Mouse (Mus musculus) CD4-positive, CD25-positive, alpha-beta regulatory T cell, adult 2 months (primary cell): ENCODE data around the gene Spata6.

Experiments used
- DNase-seq: peaks from one replicate; pipeline ENCODE4 v3.0.0-alpha.2; 2012; ENCODE audit warnings: low read depth, low spot score

Gene Spata6

DNA sequence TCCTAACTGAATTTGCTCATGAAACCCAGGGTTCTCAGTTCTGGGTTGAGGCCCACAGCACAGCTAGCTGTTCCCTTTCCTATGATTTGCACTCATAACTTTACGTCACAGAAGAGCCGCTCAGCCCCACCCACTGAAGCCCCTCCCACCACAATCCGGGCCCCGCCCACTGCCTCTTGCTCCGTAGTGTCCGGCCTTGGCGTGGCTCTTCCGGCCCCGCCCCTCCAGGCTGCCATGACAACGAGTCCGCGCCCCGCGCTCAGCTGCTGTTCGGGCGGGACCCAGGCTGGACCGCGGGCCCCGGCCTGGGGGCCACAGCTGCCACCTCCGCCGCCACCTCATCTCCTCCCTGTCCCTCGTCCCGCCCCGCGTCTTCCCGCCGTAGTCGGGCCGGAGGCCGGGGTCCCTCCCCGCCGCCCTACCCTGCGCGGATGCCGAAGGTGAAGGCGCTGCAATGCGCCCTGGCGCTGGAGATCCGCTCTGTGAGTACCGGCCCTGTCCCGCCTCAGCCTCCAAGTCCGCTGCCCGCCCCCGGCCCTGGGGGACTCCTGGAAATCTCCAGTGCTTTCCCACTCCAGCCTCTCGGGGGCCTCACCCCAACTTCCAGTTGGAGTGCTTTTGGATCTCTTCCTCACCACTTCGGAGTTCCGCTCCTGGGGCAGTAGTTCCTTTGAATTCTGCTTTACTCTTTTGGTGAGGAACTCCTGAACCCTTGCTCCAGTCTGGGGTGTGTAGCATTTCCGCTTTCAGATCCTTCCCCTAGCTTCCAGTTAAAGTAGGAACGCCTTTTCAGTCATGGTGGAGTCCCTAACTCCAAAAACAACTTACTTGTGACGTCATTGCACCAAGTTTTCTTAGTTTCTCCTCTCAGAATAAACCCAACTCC is at the start of gene Spata6:
Gene Spata6 (plus strand): TSS at position 209 of the 886 bp plus-strand sequence.
- peak; percentile 96 for DNase-seq

DNA sequence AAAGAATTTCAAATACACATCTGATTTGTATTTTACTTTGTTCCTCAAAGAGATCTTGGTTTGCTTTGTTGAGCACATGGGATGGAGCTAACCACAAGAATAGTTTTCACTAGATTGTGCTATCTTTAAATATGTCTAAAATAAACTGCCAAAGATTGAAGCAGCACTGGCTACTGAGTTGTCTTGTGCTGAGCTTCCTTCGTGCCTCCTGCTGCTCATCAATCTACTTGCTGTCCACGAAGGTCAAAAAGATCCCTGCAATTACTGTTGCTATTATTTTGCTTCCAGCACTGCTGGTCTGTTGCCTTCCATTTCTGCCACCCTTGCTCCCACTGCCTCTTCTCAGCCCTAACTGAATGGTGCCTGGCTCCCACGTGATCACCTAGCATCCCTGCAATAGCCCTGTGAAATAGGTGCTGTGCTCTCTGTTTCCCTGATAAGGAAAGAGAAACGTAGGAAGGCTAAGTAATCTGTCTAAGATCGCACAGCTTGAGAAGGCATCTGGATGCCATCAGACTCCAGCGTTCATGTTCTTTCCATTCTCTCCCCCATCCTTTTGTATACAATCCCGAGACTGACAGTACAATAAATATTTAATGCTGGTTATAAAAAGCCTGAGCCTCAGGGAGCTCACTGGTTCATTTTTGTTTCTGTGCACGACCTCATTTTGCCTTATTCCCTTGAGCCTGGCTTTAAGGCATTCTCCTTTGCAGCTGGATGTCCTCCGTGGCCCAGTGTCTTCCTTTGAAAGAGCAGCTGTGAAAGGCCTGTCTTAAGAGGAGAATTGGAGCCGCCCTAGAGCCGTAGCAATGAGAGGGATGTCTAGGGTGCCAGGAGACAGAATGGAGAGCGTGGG is 49.0 kb upstream of the Spata6 start:
- no peak for DNase-seq

DNA sequence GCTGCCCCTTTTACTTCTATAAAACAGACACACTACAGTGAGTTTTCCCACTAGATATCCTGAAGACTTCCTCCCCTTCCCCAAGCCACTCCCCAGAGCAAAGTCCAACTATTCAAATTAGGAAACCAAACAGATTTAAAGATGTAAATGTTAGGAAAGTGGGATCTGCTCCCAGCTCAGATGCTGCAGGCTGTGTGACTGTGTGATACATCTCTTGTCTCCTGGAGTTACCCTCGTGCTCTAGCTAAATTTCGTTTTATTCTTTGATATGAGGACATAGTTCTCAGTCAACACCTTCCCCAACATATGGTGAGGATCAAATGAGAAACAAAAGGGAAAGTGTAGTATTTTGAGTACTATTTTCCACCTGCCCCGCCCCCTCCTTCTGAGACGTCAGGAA is 48.3 kb upstream of the Spata6 start:
- DNase-seq, result no peak

DNA sequence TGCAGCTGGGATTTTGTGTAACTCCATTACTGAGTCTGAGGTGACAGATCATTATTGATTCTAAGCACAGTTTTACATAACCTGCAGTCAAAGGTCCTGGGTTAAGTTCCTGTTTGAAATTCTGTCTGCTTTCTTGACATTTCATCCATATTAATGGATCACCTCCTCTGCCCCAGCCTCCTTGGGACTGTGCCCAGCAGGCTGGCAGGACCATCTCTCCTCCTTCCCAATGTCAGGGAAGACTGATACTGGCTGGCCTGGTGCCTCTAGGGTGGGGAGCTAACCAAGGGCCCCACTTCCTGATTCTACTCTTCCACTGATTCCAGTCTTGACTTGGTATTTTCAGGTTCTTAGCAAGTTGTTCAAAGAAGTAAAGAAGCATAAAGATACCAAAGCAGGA is 45.9 kb upstream of the Spata6 start:
- no peak for DNase-seq

DNA sequence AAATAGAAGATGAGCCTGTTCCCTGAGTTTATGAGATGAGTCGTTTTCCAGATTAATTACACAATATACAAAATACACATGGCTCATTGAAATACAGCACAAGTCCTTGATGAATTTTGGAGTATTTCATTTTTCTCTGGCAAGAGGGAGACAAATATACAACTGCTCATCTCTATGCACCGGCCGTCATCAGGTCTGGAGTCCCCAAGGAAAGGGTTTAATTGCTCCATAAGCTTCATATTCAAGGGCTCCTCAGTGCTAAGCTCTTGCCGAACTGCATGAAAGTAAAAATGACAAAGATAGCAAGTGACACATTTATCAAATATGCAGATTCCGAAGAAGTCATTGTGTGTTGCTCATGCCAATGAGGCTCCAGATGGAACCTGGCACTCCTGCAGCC is 37.9 kb upstream of the Spata6 start:
- no peak for DNase-seq

DNA sequence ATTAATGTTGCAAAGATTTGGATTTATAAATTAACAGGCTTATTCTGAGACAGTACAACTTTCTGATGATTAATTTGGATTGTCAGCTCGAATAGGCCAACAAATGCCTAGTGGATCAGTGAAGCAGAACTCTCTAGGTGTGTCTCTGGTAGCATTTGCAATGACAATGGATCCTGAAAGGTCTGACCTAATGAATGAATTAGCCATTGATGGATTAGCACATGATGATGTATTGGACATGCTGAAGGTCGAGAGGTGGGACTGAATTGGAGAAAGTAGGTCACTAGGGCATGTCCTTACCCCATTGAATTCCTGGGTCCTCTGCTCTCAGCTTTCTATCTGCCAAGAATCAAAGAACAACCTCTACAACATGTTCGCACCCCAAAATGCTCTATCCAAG is 37.0 kb upstream of the Spata6 start:
- DNase-seq, result no peak

DNA sequence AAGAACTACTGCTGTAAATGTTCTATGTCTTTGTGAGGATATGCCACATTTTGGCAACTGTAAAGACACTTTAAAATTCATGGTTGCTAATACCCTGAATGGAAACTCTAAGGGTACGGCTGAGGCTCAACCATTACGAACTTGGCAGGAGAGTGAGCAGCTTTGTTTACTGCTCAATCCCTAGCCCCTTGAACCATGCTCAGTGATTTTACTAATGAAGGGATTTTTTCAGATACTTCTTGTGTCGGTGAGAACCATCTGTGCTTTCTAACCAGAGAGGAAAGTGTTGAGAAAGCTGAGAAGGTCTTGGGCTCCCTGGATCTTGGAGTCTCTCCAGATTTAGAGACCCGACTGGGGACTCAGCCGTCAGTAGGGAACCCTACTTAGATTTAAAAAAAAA is 35.9 kb upstream of the Spata6 start:
- no peak for DNase-seq

DNA sequence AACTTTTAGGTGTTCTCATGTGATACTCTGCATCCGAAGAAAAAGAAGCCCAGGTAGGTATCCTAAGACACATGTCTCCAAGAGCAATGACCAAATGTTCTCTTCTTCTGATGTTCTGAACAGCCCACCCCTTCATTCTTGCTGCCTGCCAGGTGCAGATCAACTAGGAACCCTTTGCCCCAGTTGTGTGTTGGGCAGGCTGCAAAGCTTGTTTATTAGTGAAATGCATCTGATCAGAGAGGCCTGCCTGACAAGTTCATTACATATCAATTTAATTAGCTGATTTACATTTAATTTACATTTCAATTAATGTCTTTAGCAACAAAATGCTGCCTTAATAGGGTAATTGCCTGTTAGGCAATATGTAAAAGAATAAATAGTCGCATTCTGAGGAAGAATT is 33.8 kb upstream of the Spata6 start:
- no peak for DNase-seq

DNA sequence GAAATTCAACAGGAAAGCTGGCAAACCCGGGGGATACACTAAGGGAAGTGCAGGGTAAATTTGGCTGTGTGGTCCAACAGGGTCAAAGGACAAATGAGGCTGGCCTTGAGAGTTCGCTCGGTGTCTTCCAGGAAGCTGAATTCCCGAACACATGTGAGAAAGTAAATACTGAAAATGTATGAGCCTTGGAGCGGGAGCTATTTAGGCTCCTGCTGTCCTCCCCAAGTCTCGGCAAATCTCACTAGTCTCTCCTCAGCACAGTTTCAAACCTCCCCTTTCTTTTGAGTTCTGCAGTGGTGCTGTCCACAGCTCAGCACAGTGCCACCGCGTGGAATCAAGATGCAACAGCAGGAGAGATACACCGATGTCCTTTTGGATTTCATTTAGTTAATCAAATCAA is 32.8 kb upstream of the Spata6 start:
- DNase-seq, result peak; percentile 80

DNA sequence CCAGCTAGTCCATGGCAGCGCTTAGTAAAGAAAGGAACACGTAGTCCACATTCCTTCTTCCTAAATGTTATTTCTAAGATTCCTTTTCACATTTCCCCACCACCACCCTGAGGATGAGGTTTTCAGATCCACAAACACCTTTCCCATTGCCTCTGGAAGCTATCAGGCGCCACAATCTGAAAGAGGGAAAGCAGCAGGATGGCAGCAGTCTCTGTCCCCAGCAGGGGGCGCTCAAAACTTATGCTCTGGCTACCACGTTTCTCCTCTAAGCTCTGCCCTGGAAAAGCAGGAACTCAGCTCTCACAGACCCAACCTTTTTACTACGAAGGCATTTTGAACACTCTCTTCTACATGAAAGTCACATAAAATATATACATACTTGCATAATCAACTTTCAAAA is 32.2 kb upstream of the Spata6 start:
- peak; percentile 85 for DNase-seq

DNA sequence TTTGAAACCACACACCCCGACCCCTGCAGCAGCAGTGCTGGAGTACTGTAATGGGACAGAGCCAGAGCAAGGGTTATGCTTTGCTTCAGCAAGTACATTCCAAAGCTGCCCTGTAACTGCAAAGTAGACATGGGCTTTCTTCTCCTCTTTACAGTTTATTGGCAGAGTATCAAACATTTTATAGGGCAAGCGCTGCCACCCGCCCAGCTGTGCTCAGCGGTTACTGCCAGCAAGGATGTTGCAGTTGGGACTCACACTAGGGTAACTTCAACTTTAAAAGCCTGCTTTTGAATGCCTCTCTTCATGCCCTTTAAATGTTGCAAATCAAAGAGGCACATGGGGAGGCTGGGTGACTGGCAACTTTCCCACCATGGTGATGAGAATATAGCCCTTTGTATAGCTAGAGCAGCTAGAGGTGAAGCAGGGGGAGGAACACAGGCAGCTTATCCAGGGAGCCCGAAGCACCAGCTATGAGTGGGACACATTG is 28.7 kb upstream of the Spata6 start:
- no peak for DNase-seq

DNA sequence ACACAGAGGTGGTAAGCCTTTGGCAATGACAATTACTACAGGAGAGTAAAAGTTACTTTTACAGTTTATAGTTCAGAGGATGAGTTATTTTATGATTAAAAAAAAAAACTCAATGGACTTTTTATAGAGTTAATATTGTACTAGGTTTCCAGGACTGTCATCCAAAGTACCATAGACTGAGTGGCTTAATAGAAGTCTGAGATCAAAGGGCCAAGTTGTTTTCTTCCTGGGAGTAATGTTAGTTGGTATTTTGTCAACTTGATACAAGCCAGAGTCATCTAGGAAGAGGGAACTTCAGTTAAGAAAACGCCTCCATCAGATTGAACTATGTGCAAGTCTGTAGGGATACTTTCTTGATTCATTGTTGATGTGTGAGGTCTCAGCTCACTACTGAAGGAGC is 18.4 kb upstream of the Spata6 start:
- no peak for DNase-seq

DNA sequence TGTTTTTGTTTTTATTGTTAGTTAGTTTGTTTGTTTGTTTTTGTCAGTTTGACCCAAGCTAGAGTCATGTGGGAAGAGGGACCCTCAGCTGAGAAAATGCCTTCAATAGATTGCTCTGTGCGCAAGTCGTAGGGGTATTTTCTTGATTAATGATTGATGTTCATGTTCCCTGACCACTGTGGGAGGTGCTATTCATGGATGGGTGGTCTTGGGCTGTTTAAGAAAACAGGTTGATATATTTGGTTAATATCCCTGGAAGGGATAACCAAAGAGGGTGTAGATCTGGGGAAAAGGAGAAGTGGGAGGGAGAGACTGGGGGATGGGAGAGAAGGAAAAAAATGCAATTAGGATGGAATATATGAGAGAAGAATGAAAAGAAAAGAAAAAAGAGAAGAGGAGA is 15.7 kb upstream of the Spata6 start:
- DNase-seq, result no peak

DNA sequence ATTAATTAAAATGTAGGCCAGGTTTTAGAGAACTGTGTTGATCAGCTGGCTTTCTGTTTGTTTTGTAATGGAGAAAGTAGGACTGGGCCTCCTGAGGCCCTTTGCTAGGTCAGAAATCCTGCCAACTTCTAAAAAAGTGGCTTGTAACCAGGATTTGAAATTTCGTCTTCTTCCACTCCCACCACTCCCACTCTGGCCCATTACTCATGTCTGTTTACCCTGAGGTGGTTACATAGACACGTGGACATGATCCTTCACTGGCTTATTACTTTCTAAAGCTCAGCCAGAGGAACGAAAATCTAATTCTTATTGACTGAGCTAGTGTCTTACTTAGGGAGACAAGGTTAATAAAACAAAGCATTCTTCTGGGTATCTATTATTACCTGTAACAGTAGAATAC is 14.8 kb upstream of the Spata6 start:
- no peak for DNase-seq

DNA sequence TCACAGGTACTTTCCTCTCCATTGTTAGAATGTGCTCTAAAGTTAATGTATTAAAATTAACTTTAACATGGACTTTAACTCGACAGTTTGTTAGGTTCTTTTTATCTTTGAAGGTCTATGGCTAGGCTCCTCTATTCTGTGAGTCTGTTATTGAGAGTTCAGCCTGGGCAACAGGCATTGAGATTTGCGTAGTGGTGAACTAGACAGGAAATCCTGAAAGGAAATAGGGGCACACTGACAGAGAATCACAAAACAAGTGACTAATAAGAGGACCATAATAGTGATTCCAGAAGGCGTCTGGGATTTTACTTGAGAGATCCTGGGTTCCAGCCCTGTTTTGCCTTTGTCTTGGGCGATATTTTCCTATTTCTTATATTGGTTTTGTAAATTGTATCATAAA is 488 bp upstream of the Spata6 start:
- peak; percentile 75 for DNase-seq

DNA sequence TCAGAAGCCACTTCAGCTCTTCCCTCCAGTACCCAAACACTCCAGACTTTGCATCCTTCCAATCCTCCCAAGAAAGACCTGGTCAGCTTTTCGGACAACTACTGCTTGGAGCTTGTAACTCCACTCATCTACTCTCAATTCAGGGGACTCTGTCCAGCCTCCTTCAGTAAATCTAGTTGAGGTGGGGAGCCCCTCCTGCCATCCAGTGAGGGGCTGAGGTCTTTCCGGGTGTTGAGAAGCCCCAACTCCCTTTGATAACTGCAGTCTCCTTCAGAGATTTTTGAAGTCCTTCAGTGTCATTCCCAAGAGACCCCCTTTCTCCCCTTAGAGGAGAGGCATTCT is 849 bp downstream of the Spata6 start:
- DNase-seq, result no peak

DNA sequence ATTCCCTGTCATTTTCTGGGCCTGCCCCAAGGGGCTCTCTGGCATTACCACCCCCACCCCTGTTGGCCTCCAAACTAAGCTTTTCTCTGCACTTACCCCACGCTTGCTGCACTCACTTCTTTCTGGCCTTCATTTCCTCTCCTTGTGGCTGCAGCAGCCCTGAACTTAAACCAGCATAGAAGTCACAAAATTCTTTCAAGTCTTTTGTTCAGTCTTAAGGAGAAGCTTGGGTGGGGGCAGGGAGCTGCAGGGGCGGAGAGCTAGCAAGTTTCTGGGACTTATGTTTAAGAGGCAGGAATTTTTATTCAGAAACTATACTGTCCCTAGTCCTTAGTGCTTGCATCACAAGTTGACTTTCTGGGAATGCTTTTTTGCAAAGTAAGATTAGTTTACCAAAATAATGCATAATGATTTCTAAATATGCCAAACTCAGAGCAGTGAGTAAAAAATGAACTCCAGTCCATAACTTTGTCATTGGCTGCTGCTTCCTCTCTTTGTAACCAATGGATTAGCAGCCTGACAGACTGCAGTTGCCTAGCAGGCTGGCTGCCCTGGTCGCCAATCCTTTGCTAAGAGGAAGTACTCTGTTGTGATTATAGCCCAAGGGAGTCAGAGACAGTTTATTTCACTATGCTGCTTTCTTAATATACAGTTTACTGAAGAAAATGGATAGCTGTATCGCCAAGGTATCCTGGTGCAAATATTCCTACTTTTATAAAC is 1.5 kb downstream of the Spata6 start:
- peak; percentile 60 for DNase-seq

DNA sequence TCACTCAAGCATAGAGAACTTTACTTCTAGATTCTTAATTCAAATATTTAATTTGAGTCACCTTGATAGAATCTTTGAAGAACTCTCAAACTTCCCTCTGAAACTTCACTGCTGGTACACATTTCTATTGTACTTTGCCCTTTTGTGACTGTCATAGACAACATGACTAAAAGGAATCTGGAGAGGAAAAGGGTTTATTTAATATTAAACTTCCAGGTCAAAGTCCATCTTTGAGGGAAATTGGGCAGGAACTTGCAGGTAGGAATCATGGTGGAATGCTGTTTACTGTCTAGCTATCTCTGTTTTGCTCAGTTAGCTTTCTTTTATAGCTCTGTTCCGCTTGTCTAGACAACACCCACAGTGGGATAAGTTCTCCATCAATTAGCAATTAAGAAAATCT is 17.8 kb downstream of the Spata6 start:
- DNase-seq, result no peak

DNA sequence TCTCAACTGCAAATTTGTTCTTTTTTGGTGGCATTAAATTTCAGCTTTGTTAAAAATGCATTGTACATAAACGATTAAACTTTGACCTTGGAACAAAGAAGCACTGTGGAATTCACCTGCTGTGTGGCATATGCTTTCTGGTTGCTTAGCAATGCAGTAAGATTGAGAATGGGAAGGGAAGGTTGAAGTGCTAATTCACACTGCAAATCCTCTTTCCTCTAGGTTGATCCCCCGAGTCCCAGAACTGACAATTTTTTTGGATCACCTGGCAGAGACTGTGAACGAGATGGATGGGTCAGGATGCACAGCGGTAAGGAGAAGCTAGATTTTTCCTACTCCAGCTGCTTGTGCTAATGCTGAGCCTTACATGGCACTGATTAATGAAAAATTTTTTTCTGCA is 60.7 kb downstream of the Spata6 start:
- no peak for DNase-seq

DNA sequence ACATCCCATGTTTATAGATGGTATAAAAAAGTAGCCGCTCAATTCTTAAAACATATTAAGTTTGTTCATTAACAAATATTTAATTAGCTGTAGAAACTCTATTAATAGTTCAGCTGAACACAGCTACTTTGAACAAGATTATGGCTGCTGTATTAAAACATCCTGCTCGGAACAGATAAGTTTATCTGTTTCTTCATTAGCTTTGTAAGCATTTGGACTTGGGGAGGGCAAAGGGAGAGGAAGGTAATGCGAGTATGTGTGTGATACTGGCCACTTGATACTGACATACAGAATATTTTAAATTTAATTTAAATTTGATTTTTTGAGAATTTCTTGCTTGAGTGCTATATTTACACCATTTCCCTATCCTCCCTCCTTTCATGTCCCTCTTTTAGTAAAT is 80.1 kb downstream of the Spata6 start:
- DNase-seq, result no peak

DNA sequence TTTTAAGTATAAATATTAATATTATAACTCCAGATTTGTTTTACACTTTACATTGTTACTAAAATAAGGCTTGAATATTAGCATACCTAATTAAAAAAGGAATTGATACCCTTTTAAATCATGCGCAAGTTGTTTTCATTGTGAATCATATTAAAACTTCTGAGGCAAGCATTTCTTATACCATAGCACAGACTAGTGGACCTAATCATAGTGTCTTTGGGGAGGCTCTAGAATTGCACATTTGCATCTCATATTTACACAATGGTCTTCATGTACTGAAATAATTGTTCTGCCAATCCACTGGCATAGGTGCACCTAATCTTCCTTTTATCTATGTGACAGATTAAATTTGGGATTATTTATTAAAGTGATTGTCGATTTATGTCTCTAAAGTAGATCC is 83.4 kb downstream of the Spata6 start:
- DNase-seq, result no peak

DNA sequence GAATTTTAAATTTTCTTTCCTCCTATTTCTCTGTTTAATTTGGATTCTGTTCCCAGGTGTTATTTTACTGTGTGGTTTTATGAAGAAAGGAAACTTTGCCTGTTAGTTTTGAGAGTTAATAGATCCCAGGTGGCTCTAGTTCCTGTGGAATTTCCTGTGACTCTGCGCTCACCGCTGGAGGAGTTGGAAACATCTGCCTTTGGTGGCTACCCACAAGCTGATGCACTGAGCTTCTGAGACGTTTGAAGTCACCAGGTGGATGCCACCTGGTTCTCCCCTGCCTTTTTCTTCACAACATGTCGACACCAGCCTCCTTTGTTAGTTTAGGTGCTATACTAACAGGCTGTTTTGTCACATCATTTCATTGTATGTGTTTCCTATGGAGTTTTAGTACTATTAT is 97.7 kb downstream of the Spata6 start:
- no peak for DNase-seq
